Mouse (Mus musculus): ENCODE data around the gene Zfp853.

The Zfp853 gene

DNA sequence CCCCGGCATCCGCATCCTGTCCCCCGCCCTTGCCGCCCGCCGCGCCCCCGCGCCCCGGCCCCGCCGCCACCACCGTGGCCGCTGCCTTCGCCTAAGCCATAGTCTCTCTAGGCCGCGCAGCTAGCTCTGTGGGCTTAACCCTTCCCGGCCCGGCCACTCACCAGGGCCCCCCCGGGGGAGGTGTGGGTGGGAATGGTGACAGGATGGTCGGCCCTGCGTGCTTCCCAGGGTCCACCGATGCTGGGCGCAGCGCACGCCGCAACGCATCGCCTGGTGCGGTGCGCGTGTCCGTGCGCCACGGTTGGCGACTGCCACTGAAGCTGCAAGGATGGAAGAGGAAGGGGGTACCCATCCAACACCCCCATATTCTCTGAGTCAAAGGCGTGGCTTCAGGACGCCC lies at the start of gene Zfp853:
Gene Zfp853 (minus strand): TSS at position 220 of the 400 bp plus-strand sequence.
- no peak for DNase-seq (ENCODE audit: low read depth, low spot score)

- DNase-seq (ENCODE audit: low read depth, low spot score), result no peak
Measured at GRCm38 (mm10) chr5:143339603-143340002, 46.2 kb upstream of the Zfp853 start.

DNA sequence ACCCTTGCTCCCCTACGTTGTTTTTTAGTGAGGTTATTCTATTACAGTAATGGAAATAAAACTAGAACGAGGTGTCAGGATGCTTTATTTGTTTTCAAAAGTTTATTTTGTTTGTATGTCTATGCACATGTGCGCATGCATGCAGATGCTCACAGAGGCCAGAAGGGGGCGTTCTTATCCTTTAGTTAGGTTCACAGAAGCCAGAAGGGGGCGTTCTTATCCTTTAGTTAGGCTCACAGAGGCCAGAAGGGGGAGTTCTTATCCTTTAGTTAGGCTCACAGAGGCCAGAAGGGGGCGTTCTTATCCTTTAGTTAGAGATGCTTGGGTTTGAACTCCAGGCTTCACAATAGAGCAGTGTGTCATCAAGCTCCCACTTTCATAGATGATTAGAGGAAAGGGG lies 43.1 kb upstream of the Zfp853 start:
- peak; percentile 32 for DNase-seq (ENCODE audit: low read depth, low spot score)

GRCm38 (mm10) chr5:143335089-143335460 lies 41.7 kb upstream of the Zfp853 start:
- no peak for DNase-seq (ENCODE audit: low read depth, low spot score)

- no peak for DNase-seq (ENCODE audit: low read depth, low spot score)
Measured at GRCm38 (mm10) chr5:143334418-143335088, 41.1 kb upstream of the Zfp853 start.

DNA sequence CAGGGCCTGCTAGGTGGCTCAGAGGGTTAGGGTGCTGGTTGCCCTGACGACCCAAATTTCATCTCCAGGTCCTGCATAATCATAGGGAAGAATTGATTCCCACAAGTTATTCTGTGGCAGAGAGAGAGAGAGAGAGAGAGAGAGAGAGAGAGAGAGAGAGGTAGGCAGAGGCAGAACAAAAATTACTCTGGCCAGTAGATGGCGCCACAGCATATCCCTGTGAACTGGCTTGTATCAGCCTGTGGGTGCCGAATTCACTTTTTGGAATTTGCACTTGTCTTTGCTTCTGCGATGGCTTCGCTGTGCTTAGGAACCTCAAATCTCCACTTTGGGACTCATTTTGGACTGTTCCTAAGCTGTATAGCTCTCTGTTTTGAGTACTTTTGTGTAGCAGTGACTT lies 40.4 kb upstream of the Zfp853 start:
- DNase-seq (ENCODE audit: low read depth, low spot score), result peak; percentile 92

DNA sequence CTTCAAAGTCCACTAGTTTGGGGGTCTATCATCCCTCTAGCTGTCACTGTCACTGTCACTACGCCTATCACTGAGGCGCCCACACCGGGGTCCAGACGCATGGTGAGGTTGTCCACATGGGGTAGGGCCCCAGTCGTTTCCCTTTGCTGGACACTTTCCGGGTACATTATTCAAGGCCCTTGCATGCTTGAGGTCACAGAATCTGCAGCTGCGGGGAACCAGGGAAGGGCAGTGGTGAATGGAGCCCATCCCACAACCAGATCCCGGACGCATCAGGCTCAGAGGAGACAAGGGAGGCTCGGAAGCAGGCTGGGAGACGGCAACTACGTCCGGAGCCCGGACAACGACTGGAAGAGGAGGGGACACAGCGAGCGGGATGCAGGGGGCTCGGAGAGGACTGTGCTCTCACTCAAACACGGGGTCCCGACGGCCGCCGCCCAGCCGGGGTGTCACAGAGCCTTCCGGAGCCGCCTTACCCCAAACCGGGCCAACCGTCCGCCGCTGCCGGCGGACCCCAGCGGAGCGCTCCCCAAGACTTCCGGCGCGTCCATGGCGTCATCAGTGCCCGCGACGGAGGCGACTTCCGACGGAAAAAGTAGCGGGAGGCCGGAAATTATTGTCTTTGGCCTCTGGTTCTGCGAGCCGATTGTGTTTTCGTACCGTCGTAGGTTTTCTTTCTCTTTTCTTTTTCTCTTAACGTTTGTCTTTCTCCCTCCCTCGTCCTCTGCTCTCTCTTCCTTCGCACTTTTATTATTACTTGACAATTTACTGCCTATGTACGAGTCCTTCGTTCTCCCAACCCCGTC lies 35.5 kb upstream of the Zfp853 start, which contains the start of gene Zdhhc4:
Gene Zdhhc4 (minus strand): TSS at position 567 of the 806 bp plus-strand sequence.
- DNase-seq (ENCODE audit: low read depth, low spot score), result peak; percentile 85

GRCm38 (mm10) chr5:143317288-143317610 lies 23.8 kb upstream of the Zfp853 start:
- DNase-seq (ENCODE audit: low read depth, low spot score), result no peak

GRCm38 (mm10) chr5:143316605-143317287 lies 23.3 kb upstream of the Zfp853 start:
- no peak for DNase-seq (ENCODE audit: low read depth, low spot score)

DNA sequence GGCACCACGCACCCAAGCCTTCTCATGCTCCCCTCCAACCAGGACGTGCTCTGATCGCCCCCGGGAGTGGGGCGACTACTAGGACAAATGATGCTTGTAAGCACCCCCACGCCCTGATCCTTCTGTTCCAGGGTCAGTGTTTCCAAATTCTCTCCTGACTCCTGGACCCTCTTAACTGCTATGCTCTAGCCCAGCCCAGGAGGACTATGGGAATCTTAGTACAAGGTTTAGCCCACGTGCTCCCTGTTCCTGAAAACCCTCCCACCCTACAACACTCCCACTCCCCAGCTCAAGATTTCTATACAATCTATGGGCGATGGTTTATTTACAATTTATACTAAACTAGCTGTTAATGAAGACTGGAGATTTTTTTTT lies 22.1 kb upstream of the Zfp853 start:
- DNase-seq (ENCODE audit: low read depth, low spot score), result no peak

GRCm38 (mm10) chr5:143314730-143315513 lies 21.5 kb upstream of the Zfp853 start, which contains the start of gene E130309D02Rik:
TSS of gene E130309D02Rik (minus strand) at chr5:143315360.
- peak; percentile 73 for DNase-seq (ENCODE audit: low read depth, low spot score)

- no peak for DNase-seq (ENCODE audit: low read depth, low spot score)
Measured at GRCm38 (mm10) chr5:143314183-143314729, 20.8 kb upstream of the Zfp853 start.

GRCm38 (mm10) chr5:143311886-143312285 lies 18.5 kb upstream of the Zfp853 start:
- DNase-seq (ENCODE audit: low read depth, low spot score), result peak; percentile 86

GRCm38 (mm10) chr5:143309916-143310315 lies 16.5 kb upstream of the Zfp853 start:
- DNase-seq (ENCODE audit: low read depth, low spot score), result no peak

DNA sequence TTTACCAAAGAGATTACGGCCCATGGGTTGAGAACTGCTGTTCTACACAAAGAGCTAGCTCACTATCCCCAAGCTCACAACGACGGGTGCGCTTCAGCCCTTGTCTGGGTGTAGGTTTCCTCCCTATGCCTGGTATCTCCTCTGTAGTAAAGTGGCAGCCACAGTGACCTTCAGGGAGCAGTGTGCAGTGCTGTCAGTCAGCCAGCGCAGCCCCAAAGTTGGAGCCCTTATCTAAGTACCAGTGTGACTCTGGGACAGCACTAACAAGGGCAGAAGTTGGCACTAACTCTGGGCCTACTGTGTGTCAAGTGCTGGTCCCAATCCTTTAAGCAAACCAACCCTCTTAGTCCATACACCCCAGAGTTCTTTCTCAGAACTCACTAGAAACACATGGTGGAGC lies 15.4 kb upstream of the Zfp853 start:
- DNase-seq (ENCODE audit: low read depth, low spot score), result no peak

DNA sequence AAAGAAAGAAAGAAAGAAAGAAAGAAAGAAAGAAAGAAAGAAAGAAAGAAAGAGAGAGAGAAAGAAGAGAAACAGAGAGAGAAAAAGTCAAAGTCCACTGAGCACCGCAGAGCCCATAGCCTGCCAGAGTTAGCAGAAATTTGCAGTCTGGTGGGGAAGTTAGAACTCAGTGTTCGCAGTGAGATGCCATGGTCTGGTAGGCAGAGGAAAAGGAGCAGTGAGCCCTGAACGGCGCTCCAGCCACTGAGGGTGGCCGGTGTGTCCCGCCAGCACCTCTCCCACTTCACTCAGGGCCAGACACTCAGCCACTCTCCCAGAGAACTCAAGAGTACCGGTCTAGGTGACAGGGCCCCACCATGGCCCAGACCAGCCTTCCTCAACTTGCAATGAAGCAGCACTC lies 10.8 kb upstream of the Zfp853 start:
- DNase-seq (ENCODE audit: low read depth, low spot score), result no peak

- DNase-seq (ENCODE audit: low read depth, low spot score), result no peak
Measured at GRCm38 (mm10) chr5:143301296-143301695, 7.9 kb upstream of the Zfp853 start.

DNA sequence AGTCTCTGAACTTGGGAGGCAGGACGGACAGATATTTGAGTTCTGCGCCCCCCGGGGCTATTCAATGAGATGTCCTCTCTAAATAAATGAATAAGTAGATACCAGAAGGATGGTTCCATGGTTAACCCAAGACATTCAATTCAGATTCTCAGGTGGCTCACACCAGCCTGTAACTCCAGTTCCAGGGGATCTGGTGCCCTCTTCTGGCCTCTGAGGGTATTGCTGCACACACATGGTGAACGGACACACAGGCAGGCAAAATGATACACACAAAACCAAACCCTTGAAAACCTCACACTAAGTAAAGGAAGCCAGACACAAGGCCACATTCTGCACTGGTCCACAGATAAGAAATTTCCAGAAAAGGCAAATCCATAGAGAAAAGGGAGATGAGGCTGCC lies 6.3 kb upstream of the Zfp853 start:
- peak; percentile 59 for DNase-seq (ENCODE audit: low read depth, low spot score)

DNA sequence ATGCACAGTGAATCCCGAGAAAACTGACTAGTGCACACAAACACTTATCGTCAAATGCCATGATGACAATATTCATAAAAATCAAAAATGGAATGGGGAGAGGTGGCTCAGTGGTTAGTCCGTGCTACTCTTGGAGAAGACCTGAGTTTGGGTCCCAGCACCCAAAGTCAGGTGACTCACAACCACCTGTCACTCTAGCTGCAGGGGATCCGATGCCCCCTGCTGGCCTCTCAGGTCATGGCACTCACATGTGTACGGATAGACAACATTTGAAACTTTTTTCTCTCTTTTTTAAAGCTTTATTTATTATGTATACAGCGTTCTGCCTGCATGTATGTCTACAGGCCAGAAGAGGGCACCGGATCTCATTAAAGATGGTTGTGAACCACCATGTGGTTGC lies 5.0 kb upstream of the Zfp853 start:
- DNase-seq (ENCODE audit: low read depth, low spot score), result no peak

- no peak for DNase-seq (ENCODE audit: low read depth, low spot score)
Measured at GRCm38 (mm10) chr5:143297986-143298385, 4.6 kb upstream of the Zfp853 start.

DNA sequence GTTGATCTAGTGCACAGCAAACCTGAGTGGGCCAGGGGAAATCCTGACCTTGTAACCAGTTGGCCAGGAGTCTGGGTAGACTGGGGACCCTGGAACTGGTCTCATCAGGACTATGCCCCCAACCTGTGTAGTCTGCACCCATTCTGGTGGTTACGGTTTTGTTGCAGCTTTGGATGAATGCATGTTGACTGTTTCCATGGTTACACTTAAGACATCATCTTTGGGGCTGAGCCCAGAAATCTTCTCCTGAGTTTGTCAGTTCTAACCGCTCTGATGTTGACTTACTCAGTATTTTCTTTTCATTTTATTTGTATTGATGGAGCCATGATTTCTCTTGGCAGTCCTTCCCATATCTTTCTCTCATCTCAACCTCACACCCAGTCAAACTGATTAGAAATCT lies 1.9 kb upstream of the Zfp853 start:
- DNase-seq (ENCODE audit: low read depth, low spot score), result no peak

All from 3T3-L1 (cell line).